Mouse (Mus musculus) liver, postnatal 0 days (tissue): Measurements from ENCODE around the gene Usp24.

ENCODE experiments used
- CTCF ChIP-seq: sonication (generic); IDR thresholded peaks from 2 replicates; pipeline ENCODE4 v1.5.1; 2016; ENCODE audit warnings: antibody characterized with exemption, low read depth
- EP300 ChIP-seq: IDR thresholded peaks from 2 replicates; pipeline ENCODE4 v1.6.1; 2016; ENCODE audit warnings: antibody characterized with exemption, low read depth, mild to moderate bottlenecking

DNA sequence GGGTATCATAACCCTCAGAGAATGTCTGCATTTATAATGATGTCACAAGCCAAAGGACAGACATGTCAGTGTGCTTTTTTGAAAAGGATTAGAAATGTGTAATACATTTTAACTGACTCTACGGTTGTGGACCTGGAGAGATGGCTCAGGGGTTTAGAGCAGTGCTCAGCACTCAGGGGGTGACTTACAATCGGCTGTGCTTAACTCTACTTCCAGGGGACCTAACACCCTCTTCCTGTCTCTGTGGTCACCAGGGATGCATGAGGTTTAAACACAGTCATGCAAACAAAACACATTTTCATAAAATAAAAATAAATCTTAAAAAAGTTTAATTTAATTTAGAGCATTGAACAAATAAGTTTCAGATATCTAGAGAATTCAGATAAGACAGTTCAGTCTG, 7.3 kb downstream of the Usp24 start:
- TF ChIP-seq CTCF: no peak
- no peak for TF ChIP-seq EP300
